Mouse (Mus musculus) bone marrow macrophage, adult 2 months (primary cell): ENCODE measurements around the gene Hoxb9. TPM values are rescaled to one million over a fixed set of nuclear protein-coding genes. Genes with fewer than 3 reads are reported as not detected.

Experiments
- H3K27ac ChIP-seq: 2 replicates; pipeline ENCODE4 v1.5.1; 2012; ENCODE audit warnings: low read depth, low read length; ENCODE audit not compliant: insufficient read depth
- H3K4me1 ChIP-seq: 2 replicates; pipeline ENCODE4 v1.6.1; 2012; ENCODE audit warnings: low read length; ENCODE audit not compliant: control insufficient read depth, insufficient read depth
- H3K4me3 ChIP-seq: 2 replicates; pipeline ENCODE4 v1.5.1; 2012; ENCODE audit warnings: mild to moderate bottlenecking, low read length, moderate library complexity; ENCODE audit not compliant: insufficient read depth
- CTCF ChIP-seq: IDR thresholded peaks from 2 replicates; pipeline ENCODE4 v1.5.1; 2012; ENCODE audit warnings: low read depth, mild to moderate bottlenecking, low read length, moderate library complexity
- POLR2A ChIP-seq: IDR thresholded peaks from 2 replicates; pipeline ENCODE4 v1.6.1; 2012; ENCODE audit warnings: mild to moderate bottlenecking, low read depth, low read length, borderline replicate concordance
- polyA plus RNA-seq: library from polyadenylated mRNA; stranded (reverse); fragments of >200 nt; gene quantifications from 2 replicates; pipeline ENCODE4 v1.2.4, GENCODE M21; 2012; ENCODE audit not compliant: missing spikeins, insufficient read depth, insufficient read length

Gene Hoxb9
- polyA plus RNA-seq, 1 experiment = not detected

- TF ChIP-seq CTCF (0 out of 2 replicates have a peak, but pooled peaks have one; percentile 8), POLR2A (no peak)
- Histone ChIP-seq H3K4me1 (no peaks in the 10 kb centered on the region), H3K4me3 (no peak overlapping the region), H3K27ac (no peak overlapping the region)
These were observed 6.1 kb downstream of the Hoxb9 start for GRCm38 (mm10) chr11:96277151-96278044.

GRCm38 (mm10) chr11:96278324-96278723, 7.1 kb downstream of the Hoxb9 start:
- Histone ChIP-seq H3K27ac (no peak overlapping the region), H3K4me1 (no peaks in the 10 kb centered on the region), H3K4me3 (no peak overlapping the region)
- TF ChIP-seq CTCF (no peak), POLR2A (no peak)

- TF ChIP-seq POLR2A (no peak), CTCF (peak; percentile 79)
- no peak overlapping the region for H3K27ac ChIP-seq
- H3K4me3 ChIP-seq = no peak overlapping the region
- H3K4me1 ChIP-seq = no peaks in the 10 kb centered on the region
These were observed 7.5 kb downstream of the Hoxb9 start for GRCm38 (mm10) chr11:96278773-96279172.

- Histone ChIP-seq H3K27ac (no peak overlapping the region), H3K4me3 (no peak overlapping the region), H3K4me1 (0 out of 2 replicates have a peak, but pooled peaks cover 1% of the 10 kb centered on the region)
- no peak for TF ChIP-seq POLR2A
- no peak for TF ChIP-seq CTCF
These were observed 8.4 kb downstream of the Hoxb9 start for GRCm38 (mm10) chr11:96279421-96280233.

GRCm38 (mm10) chr11:96280399-96281378, 9.4 kb downstream of the Hoxb9 start:
- H3K27ac ChIP-seq = no peak overlapping the region
- H3K4me3 ChIP-seq = no peak overlapping the region
- TF ChIP-seq POLR2A = no peak
- TF ChIP-seq CTCF = no peak
- 0 out of 2 replicates have a peak, but pooled peaks cover 2% of the 10 kb centered on the region for H3K4me1 ChIP-seq

GRCm38 (mm10) chr11:96281396-96281795, 10.1 kb downstream of the Hoxb9 start:
- no peak overlapping the region for H3K4me3 ChIP-seq
- no peak for TF ChIP-seq CTCF
- no peak for TF ChIP-seq POLR2A
- H3K4me1 ChIP-seq = peaks cover 4% of the 10 kb centered on the region; the same call in 1 of the 2 replicates
- no peak overlapping the region for H3K27ac ChIP-seq

- Histone ChIP-seq H3K4me3 (no peak within 1 kb of the TSS), H3K4me1 (peaks cover 5% of the 10 kb centered on the region; the same call in 1 of the 2 replicates)
These were observed 10.8 kb downstream of the Hoxb9 start, which contains the start of gene Hoxb8 for GRCm38 (mm10) chr11:96281855-96282570. Gene Hoxb8, plus strand, starts transcription at chr11:96281905.

GRCm38 (mm10) chr11:96282795-96283430, 11.7 kb downstream of the Hoxb9 start:
- Histone ChIP-seq H3K27ac (no peak overlapping the region), H3K4me3 (no peak overlapping the region), H3K4me1 (peaks cover 5% of the 10 kb centered on the region; the same call in 1 of the 2 replicates)
- no peak for TF ChIP-seq POLR2A
- no peak for TF ChIP-seq CTCF

More at GRCm38 (mm10) chr11:96281855-96282570, 10.8 kb downstream of the Hoxb9 start, which contains the start of gene Hoxb8:
- H3K27ac ChIP-seq = no peak within 1 kb of the TSS
- TF ChIP-seq POLR2A (no peak), CTCF (no peak)
